Mouse (Mus musculus) neural tube, embryonic 15.5 days (tissue): ENCODE data around the gene Cntn1. TPM values are rescaled to one million over a fixed set of nuclear protein-coding genes. Genes with fewer than 3 reads are reported as not detected.
"Not testable (repeated sequence)": the region's sequence is repeated elsewhere in the genome, so short reads cannot be mapped to it uniquely, and the experiment has no call there.

Source experiments
- ATAC-seq: fragments of 200-750 bp; cut with Nextera tagmentation; 2 replicates; pipeline ENCODE4 v1.8.0; 2017; ENCODE audit warnings: mild to moderate bottlenecking, moderate TSS enrichment, moderate library complexity; ENCODE audit not compliant: low FRiP score
- H3K27ac ChIP-seq: fragments of 300-500 bp; sonication (generic); replicated peaks from 2 replicates; pipeline ENCODE4 v1.5.1; 2015; ENCODE audit warnings: mild to moderate bottlenecking, inconsistent platforms
- H3K27me3 ChIP-seq: fragments of 300-500 bp; sonication (generic); replicated peaks from 2 replicates; pipeline ENCODE4 v1.6.1; 2015; ENCODE audit warnings: inconsistent platforms
- H3K36me3 ChIP-seq: fragments of 300-500 bp; sonication (generic); 2 replicates; pipeline ENCODE4 v1.6.1; 2015; ENCODE audit warnings: inconsistent platforms
- H3K4me1 ChIP-seq: fragments of 300-500 bp; sonication (generic); 2 replicates; pipeline ENCODE4 v1.6.1; 2015; ENCODE audit warnings: inconsistent platforms
- H3K4me2 ChIP-seq: fragments of 300-500 bp; sonication (generic); 2 replicates; pipeline ENCODE4 v1.6.1; 2015; ENCODE audit warnings: inconsistent platforms, mild to moderate bottlenecking, moderate library complexity
- H3K4me3 ChIP-seq: fragments of 300-500 bp; sonication (generic); replicated peaks from 2 replicates; pipeline ENCODE4 v1.5.1; 2015; ENCODE audit warnings: mild to moderate bottlenecking, inconsistent platforms
- H3K9ac ChIP-seq: fragments of 300-500 bp; sonication (generic); replicated peaks from 2 replicates; pipeline ENCODE4 v1.6.1; 2015; ENCODE audit warnings: mild to moderate bottlenecking, inconsistent platforms
- H3K9me3 ChIP-seq: fragments of 300-500 bp; sonication (generic); replicated peaks from 2 replicates; pipeline ENCODE4 v1.6.1; 2016; ENCODE audit warnings: inconsistent platforms
- WGBS: fragments of 180-500 bp; shearing (Covaris S2); methylation state at CpG from one replicate; pipeline ENCODE4 v1.1.7; 2015; ENCODE audit warnings: mixed read lengths; 5-methylcytosine and 5-hydroxymethylcytosine counted together
- polyA plus RNA-seq: library from polyadenylated mRNA; unstranded; fragments of >200 nt; fragmentation: Nextera tagmentation; extraction: Ambion mirVana; gene quantifications from 2 replicates; pipeline ENCODE4 v1.2.1, GENCODE M21; 2015

Cntn1 gene
- polyA plus RNA-seq, 1 experiment from 2014 or later, result 78.7 TPM

DNA sequence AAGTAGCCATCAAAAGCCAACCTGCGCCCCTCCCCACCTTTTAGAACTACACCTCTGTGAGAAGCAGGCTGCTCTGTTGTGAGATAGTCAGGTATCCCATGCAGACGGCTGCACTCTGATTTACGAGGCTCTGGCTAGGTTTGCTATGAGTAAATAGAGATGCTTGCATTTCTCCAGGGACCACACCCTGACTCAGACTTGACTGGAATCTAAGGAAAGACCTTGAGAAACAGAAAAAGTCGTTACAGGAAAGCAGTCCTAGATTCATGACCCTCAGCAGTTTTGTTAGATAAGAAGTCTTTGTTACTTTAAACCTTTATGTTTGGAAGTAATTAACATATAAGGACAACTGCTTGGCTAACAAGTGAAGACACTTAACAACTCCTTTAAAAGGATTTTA lies 296.5 kb downstream of the Cntn1 start:
- no peak overlapping the region for H3K9ac ChIP-seq
- H3K27me3 ChIP-seq, result no peaks in the 10 kb centered on the region
- H3K36me3 ChIP-seq, result no peaks in the 10 kb centered on the region
- ATAC-seq, result no peak
- 55% methylated on average over 4 of the region's 4 CpGs for WGBS
- no peaks in the 10 kb centered on the region for H3K9me3 ChIP-seq
- no peak overlapping the region for H3K4me2 ChIP-seq
- peaks cover 5% of the 10 kb centered on the region; the same call in 1 of the 2 replicates for H3K4me1 ChIP-seq
- H3K4me3 ChIP-seq, result no peak overlapping the region
- no peak overlapping the region for H3K27ac ChIP-seq

- H3K4me1 ChIP-seq, result peaks cover 5% of the 10 kb centered on the region; the same call in 1 of the 2 replicates
- 14% methylated on average over 3 of the region's 3 CpGs for WGBS
- no peak overlapping the region for H3K4me2 ChIP-seq
- ATAC-seq, result no peak
- no peak overlapping the region for H3K27ac ChIP-seq
- H3K36me3 ChIP-seq, result no peaks in the 10 kb centered on the region
- H3K9ac ChIP-seq, result no peak overlapping the region
- no peak overlapping the region for H3K4me3 ChIP-seq
- H3K9me3 ChIP-seq, result no peaks in the 10 kb centered on the region
- no peaks in the 10 kb centered on the region for H3K27me3 ChIP-seq
These were observed 296.9 kb downstream of the Cntn1 start for GRCm38 (mm10) chr15:92347902-92348301.

DNA sequence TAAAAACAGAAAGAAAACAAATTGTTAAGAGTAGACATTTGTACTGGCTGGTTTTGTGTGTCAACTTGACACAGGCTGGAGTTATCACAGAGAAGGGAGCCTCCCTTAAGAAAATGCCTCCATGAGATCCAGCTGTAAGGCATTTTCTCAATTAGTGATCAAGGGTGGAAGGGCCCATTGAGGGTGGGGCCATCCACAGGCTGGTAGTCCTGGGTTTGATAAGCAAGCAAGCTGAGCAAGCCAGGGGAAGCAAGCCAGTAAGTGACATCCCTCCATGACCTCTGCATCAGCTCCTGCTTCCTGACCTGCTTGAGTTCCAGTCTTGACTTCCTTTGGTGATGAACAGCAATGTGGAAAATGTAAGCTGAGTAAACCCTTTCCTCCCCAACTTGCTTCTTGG lies 297.5 kb downstream of the Cntn1 start:
- not testable (repeated sequence) for ATAC-seq, H3K27me3 ChIP-seq, H3K4me3 ChIP-seq, H3K27ac ChIP-seq, H3K9me3 ChIP-seq, H3K9ac ChIP-seq, H3K36me3 ChIP-seq, H3K4me1 ChIP-seq, H3K4me2 ChIP-seq

- no peak for ATAC-seq
- H3K4me2 ChIP-seq, result no peak overlapping the region
- H3K9ac ChIP-seq, result no peak overlapping the region
- 59% methylated on average over 6 of the region's 6 CpGs for WGBS
- no peak overlapping the region for H3K27ac ChIP-seq
- H3K4me1 ChIP-seq, result no peaks in the 10 kb centered on the region
- no peak overlapping the region for H3K4me3 ChIP-seq
- no peaks in the 10 kb centered on the region for H3K27me3 ChIP-seq
- no peaks in the 10 kb centered on the region for H3K36me3 ChIP-seq
- no peaks in the 10 kb centered on the region for H3K9me3 ChIP-seq
These were observed 313.2 kb downstream of the Cntn1 start for GRCm38 (mm10) chr15:92364153-92364552.

GRCm38 (mm10) chr15:92364592-92364991 lies 313.6 kb downstream of the Cntn1 start:
- Histone ChIP-seq H3K9me3 (no peaks in the 10 kb centered on the region), H3K4me2 (no peak overlapping the region), H3K36me3 (no peaks in the 10 kb centered on the region), H3K4me1 (no peaks in the 10 kb centered on the region), H3K27ac (no peak overlapping the region), H3K9ac (no peak overlapping the region), H3K4me3 (no peak overlapping the region), H3K27me3 (no peaks in the 10 kb centered on the region)
- no peak for ATAC-seq

Other genes with a start within 250 kb of the Cntn1 start
- not detected in 2 replicates for gene Smgc, start 212.9 kb upstream of the Cntn1 start, polyA plus RNA-seq